Mouse (Mus musculus) intestine, embryonic 16.5 days (tissue): ENCODE data around the gene Txn2. TPM values are rescaled to one million over a fixed set of nuclear protein-coding genes. Genes with fewer than 3 reads are reported as not detected.
"Not testable (repeated sequence)": the region's sequence is repeated elsewhere in the genome, so short reads cannot be mapped to it uniquely, and the experiment has no call there.

Experiments
- ATAC-seq: fragments of 200-750 bp; cut with Nextera tagmentation; 2 replicates; pipeline ENCODE4 v1.8.0; 2017; ENCODE audit warnings: moderate TSS enrichment, moderate library complexity
- H3K27ac ChIP-seq: fragments of 300-500 bp; sonication (generic); 2 replicates; pipeline ENCODE4 v1.5.1; 2014; ENCODE audit warnings: mild to moderate bottlenecking, low read length
- H3K27me3 ChIP-seq: fragments of 300-500 bp; sonication (generic); replicated peaks from 2 replicates; pipeline ENCODE4 v1.6.1; 2014; ENCODE audit warnings: low read length, control low read depth, mixed read lengths; ENCODE audit not compliant: control insufficient read depth, insufficient read depth
- H3K36me3 ChIP-seq: fragments of 300-500 bp; sonication (generic); 2 replicates; pipeline ENCODE4 v1.6.1; 2014; ENCODE audit warnings: low read length, control low read depth; ENCODE audit not compliant: control insufficient read depth, insufficient read depth
- H3K4me1 ChIP-seq: fragments of 300-500 bp; sonication (generic); 2 replicates; pipeline ENCODE4 v1.6.1; 2014; ENCODE audit warnings: low read length, control low read depth, mixed read lengths; ENCODE audit not compliant: control insufficient read depth, insufficient read depth
- H3K4me2 ChIP-seq: fragments of 300-500 bp; sonication (generic); 2 replicates; pipeline ENCODE4 v1.6.1; 2014; ENCODE audit warnings: low read depth, low read length, control low read depth
- H3K4me3 ChIP-seq: fragments of 300-500 bp; sonication (generic); 2 replicates; pipeline ENCODE4 v1.5.1; 2014; ENCODE audit warnings: mild to moderate bottlenecking, low read length
- H3K9ac ChIP-seq: fragments of 300-500 bp; sonication (generic); 2 replicates; pipeline ENCODE4 v1.6.1; 2014; ENCODE audit warnings: low read depth, low read length
- H3K9me3 ChIP-seq: fragments of 300-500 bp; sonication (generic); 2 replicates; pipeline ENCODE4 v1.6.1; 2016; ENCODE audit warnings: low read length, control low read depth; ENCODE audit not compliant: control insufficient read depth
- WGBS: fragments of 180-500 bp; shearing (Covaris S2); extraction: QIAGEN DNeasy Blood & Tissue Kit; methylation state at CpG from one replicate; pipeline ENCODE4 v1.1.7; 2014; 5-methylcytosine and 5-hydroxymethylcytosine counted together
- polyA plus RNA-seq: library from polyadenylated mRNA; unstranded; fragments of >200 nt; fragmentation: Nextera tagmentation; extraction: Ambion mirVana; gene quantifications from 2 replicates; pipeline ENCODE4 v1.2.1, GENCODE M21; 2015

The Txn2 gene
- polyA plus RNA-seq, 1 experiment from 2014 or later: 388 TPM

- not testable (repeated sequence) for H3K9ac ChIP-seq, H3K36me3 ChIP-seq, ATAC-seq, H3K4me3 ChIP-seq, H3K9me3 ChIP-seq, H3K4me2 ChIP-seq, H3K27me3 ChIP-seq, H3K27ac ChIP-seq
- WGBS: 78% methylated on average over 8 of the region's 10 CpGs
- H3K4me1 ChIP-seq: peaks cover 12% of the 10 kb centered on the region; the same call in 1 of the 2 replicates
These were observed 61.4 kb downstream of the Txn2 start for GRCm38 (mm10) chr15:77867231-77867968.

- 0 out of 2 replicates have a peak overlapping the region, but pooled peaks have one; percentile 24 for H3K9ac ChIP-seq
- no peak overlapping the region for H3K4me2 ChIP-seq
- H3K9me3 ChIP-seq: no peaks in the 10 kb centered on the region
- H3K4me1 ChIP-seq: peaks cover 12% of the 10 kb centered on the region; the same call in 1 of the 2 replicates
- no peaks in the 10 kb centered on the region for H3K36me3 ChIP-seq
- no peak overlapping the region for H3K4me3 ChIP-seq
- peak overlapping the region; percentile 77 for H3K27ac ChIP-seq
- ATAC-seq: peak; percentile 84
- H3K27me3 ChIP-seq: no peaks in the 10 kb centered on the region
- 42% methylated on average over 11 of the region's 11 CpGs for WGBS
These were observed 62.1 kb downstream of the Txn2 start for GRCm38 (mm10) chr15:77866583-77867220.

Other genes with a start within 250 kb of the Txn2 start
- gene Apol7e, start 230.1 kb downstream of the Txn2 start, polyA plus RNA-seq: 0.50 and 0.70 TPM in 2 replicates
- 0.11 and 0.13 TPM in 2 replicates for gene Apol9b, start 200.0 kb downstream of the Txn2 start, polyA plus RNA-seq
- 0.21 and 0.34 TPM in 2 replicates for gene Apol8, start 172.0 kb downstream of the Txn2 start, polyA plus RNA-seq
- 39.1 and 43.8 TPM in 2 replicates for gene Myh9, start 86.8 kb downstream of the Txn2 start, polyA plus RNA-seq
- gene Foxred2, start 27.7 kb upstream of the Txn2 start, polyA plus RNA-seq: 1.8 and 2.0 TPM in 2 replicates
- 166 and 186 TPM in 2 replicates for gene Eif3d, start 41.8 kb upstream of the Txn2 start, polyA plus RNA-seq
- 0.06 and 0.07 TPM in 2 replicates for gene Cacng2, start 191.0 kb upstream of the Txn2 start, polyA plus RNA-seq
- gene Ift27, start 245.1 kb upstream of the Txn2 start, polyA plus RNA-seq: 51.7 and 57.4 TPM in 2 replicates